ENCODE assay signal across 24 mouse cellular contexts in the genomic region with DNA sequence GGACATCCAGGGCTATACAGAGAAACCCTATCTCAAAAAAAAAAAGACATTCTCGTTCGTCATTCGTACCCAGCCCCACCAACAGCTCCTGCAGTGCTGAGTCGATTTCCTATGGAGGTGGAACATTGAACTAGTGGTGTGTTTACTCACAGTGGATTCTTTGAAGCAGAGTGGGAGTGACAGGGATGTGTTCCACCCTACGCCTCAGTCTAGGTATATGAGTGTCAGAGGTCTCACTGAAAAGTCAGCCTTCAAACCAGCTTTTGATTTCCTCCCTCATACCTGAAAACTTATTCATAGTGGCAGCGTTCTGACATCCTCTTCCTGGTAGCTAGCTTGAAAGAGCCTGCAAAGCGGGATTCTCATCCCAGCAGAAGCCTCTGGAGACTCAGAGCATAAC. TPM values are rescaled to one million over a fixed set of nuclear protein-coding genes. Genes with fewer than 3 reads are reported as not detected.
DNase-seq lines count a peak whose midpoint lies in the region; ATAC-seq and TF ChIP-seq lines count a peak whose summit lies in the region.
"Had no signal": no experiment of that assay in that cellular context is flagged by ENCODE, and none has a peak within 500 bp of the region (broad histone marks: within the 10 kb centered on the region; RNA-seq: fewer than 3 reads in every experiment).

No protein-coding gene starts in this region.

- no peak for DNase-seq in liver, embryonic 13.5 days
- DNase-seq in liver (no peak), adipocyte (ENCODE audit: low spot score) (no peak)
- DNase-seq in brain, embryonic 14.5 days (ENCODE audit: low read depth) = peak; percentile 2
- DNase-seq in stomach, postnatal 0 days (ENCODE audit: low spot score) = no peak
- DNase-seq in retina, embryonic 14.5 days (ENCODE audit: low spot score) = no peak
- DNase-seq: adrenal gland, adult 8-10 months; adrenal gland, postnatal 36 days; cerebellum, adult 11-12 months; cerebellum, adult 9-11 months; cerebellum, postnatal 36 days; gastrocnemius, adult 2 months; gastrocnemius, postnatal 25 days; heart, postnatal 10 days; heart, postnatal 4 days had no signal

- ATAC-seq in liver, embryonic 13.5 days (ENCODE audit: low read depth) = peak; percentile 43; the same call in 1 of the 2 replicates
- ATAC-seq in stomach, postnatal 0 days (ENCODE audit: low FRiP score, low TSS enrichment) = peak; percentile 87
- ATAC-seq: activated CD4-positive, CD25-positive, alpha-beta regulatory T cell, adult 4 months; forebrain, embryonic 14.5 days; hindbrain, embryonic 16.5 days; inflammation-experienced regulatory T-cells, adult 6 months had no signal

- peaks cover 18% of the 10 kb centered on the region for H3K36me3 ChIP-seq in liver, embryonic 13.5 days
- peaks cover 9% of the 10 kb centered on the region for H3K36me3 ChIP-seq in ES-Bruce4 (ENCODE audit: control insufficient read depth, insufficient read depth, low read length, poor library complexity, severe bottlenecking)
- H3K36me3 ChIP-seq in stomach, postnatal 0 days (ENCODE audit: control insufficient read depth, insufficient read depth, low read length) = no peaks in the 10 kb centered on the region

- no peak overlapping the region for H3K4me2 ChIP-seq in liver, embryonic 13.5 days
- no peak overlapping the region for H3K4me2 ChIP-seq in stomach, postnatal 0 days (replicated peaks; ENCODE audit: low read depth)
- H3K4me2 ChIP-seq: hindbrain, embryonic 12.5 days had no signal

- no peak for TF ChIP-seq CTCF in ES-Bruce4 (IDR thresholded peaks at IDR 0.05; ENCODE audit: low read depth, low read length)
- no peak for TF ChIP-seq CTCF in brain, embryonic 14.5 days (IDR thresholded peaks at IDR 0.05; ENCODE audit: borderline replicate concordance, extremely low read depth, insufficient read depth, insufficient read length)
- TF ChIP-seq CTCF in stomach, postnatal 0 days (IDR thresholded peaks at IDR 0.05; ENCODE audit: low read depth) = no peak

- H3K27ac ChIP-seq in liver, embryonic 13.5 days = peak overlapping the region; percentile 61
- H3K27ac ChIP-seq in ES-Bruce4 (ENCODE audit: insufficient read depth, low read length) = peak overlapping the region; percentile 61
- H3K27ac ChIP-seq in stomach, postnatal 0 days (replicated peaks) = peak overlapping the region; percentile 45; the same call in 1 of the 2 replicates
- H3K27ac ChIP-seq: embryonic facial prominence, embryonic 10.5 days; gastrocnemius, adult 2 months; heart, embryonic 10.5 days; hindbrain, embryonic 12.5 days had no signal

- H3K9ac ChIP-seq in liver, embryonic 13.5 days = no peak overlapping the region
- no peak overlapping the region for H3K9ac ChIP-seq in ES-Bruce4 (ENCODE audit: low read depth, poor library complexity, severe bottlenecking)
- H3K9ac ChIP-seq in stomach, postnatal 0 days (ENCODE audit: low read length) = no peak overlapping the region
- H3K9ac ChIP-seq: hindbrain, embryonic 12.5 days had no signal

- peaks cover 58% of the 10 kb centered on the region for H3K4me1 ChIP-seq in liver, embryonic 13.5 days (replicated peaks)
- peaks cover 4% of the 10 kb centered on the region for H3K4me1 ChIP-seq in ES-Bruce4 (ENCODE audit: control insufficient read depth, insufficient read depth, low read length)
- no peaks in the 10 kb centered on the region for H3K4me1 ChIP-seq in stomach, postnatal 0 days (replicated peaks; ENCODE audit: control insufficient read depth, insufficient read depth)
- H3K4me1 ChIP-seq: embryonic facial prominence, embryonic 10.5 days; heart, embryonic 10.5 days; hindbrain, embryonic 12.5 days had no signal

- H3K9me3 ChIP-seq in liver, embryonic 13.5 days (replicated peaks) = no peaks in the 10 kb centered on the region
- H3K9me3 ChIP-seq in ES-Bruce4 (replicated peaks; ENCODE audit: control insufficient read depth, insufficient read depth, low read length, poor library complexity, severe bottlenecking) = no peaks in the 10 kb centered on the region
- no peaks in the 10 kb centered on the region for H3K9me3 ChIP-seq in stomach, postnatal 0 days (ENCODE audit: control insufficient read depth, low read length)
- H3K9me3 ChIP-seq: embryonic facial prominence, embryonic 10.5 days; heart, embryonic 10.5 days; hindbrain, embryonic 12.5 days had no signal

- TF ChIP-seq POLR2A in ES-Bruce4 (IDR thresholded peaks at IDR 0.05; ENCODE audit: insufficient read depth, low read length) = no peak
- no peak for TF ChIP-seq POLR2A in brain, embryonic 14.5 days (IDR thresholded peaks at IDR 0.05; ENCODE audit: borderline replicate concordance, extremely low read depth, insufficient read depth, insufficient read length, poor library complexity, severe bottlenecking)

- WGBS in liver, embryonic 13.5 days (ENCODE audit: insufficient replicate concordance) = 76% methylated on average over 7 of the region's 7 CpGs
- 61% methylated on average over 7 of the region's 7 CpGs for WGBS in stomach, postnatal 0 days

- no peaks in the 10 kb centered on the region for H3K27me3 ChIP-seq in liver, embryonic 13.5 days
- H3K27me3 ChIP-seq in ES-Bruce4 (ENCODE audit: control insufficient read depth, insufficient read depth, low read length, poor library complexity, severe bottlenecking) = no peaks in the 10 kb centered on the region
- no peaks in the 10 kb centered on the region for H3K27me3 ChIP-seq in stomach, postnatal 0 days (ENCODE audit: control insufficient read depth, insufficient read depth, low read length)
- H3K27me3 ChIP-seq: CH12.LX; hindbrain, embryonic 12.5 days had no signal

- no peak for TF ChIP-seq EP300 in ES-Bruce4 (IDR thresholded peaks at IDR 0.05; ENCODE audit: insufficient read depth, low read depth, low read length)
- TF ChIP-seq EP300 in stomach, postnatal 0 days (optimal IDR thresholded peaks at IDR 0.05) = no peak

- H3K4me3 ChIP-seq in liver, embryonic 13.5 days (replicated peaks) = no peak overlapping the region
- H3K4me3 ChIP-seq in ES-Bruce4 (ENCODE audit: low read depth, low read length) = no peak overlapping the region
- no peak overlapping the region for H3K4me3 ChIP-seq in stomach, postnatal 0 days (ENCODE audit: low read depth, low read length)
- H3K4me3 ChIP-seq: embryonic facial prominence, embryonic 10.5 days; gastrocnemius, adult 2 months; heart, embryonic 10.5 days; hindbrain, embryonic 12.5 days had no signal

RNA-seq across cellular contexts. Expression of gene Vkorc1l1, which starts 26.6 kb away (rescaled TPM):
- polyA plus RNA-seq in liver, embryonic 13.5 days (2015; fragmentation: Nextera tagmentation; extraction: Ambion mirVana) = 22.9 and 29.4 TPM in 2 replicates
- 72.6 and 73.3 TPM in 2 replicates for polyA plus RNA-seq in ES-Bruce4 (2011; ENCODE audit: insufficient read depth, insufficient read length, low read depth, missing spikeins)
- polyA plus RNA-seq in brain, embryonic 14.5 days (2012; rRNA removed) = 40.5 and 51.2 TPM in 2 replicates
- 24.1 TPM in 2 replicates for polyA plus RNA-seq in stomach, postnatal 0 days (2015; fragmentation: Nextera tagmentation; extraction: Ambion mirVana)

RNA-seq across cellular contexts. Expression of gene Gusb, which starts 34.4 kb away (rescaled TPM):
- 42.0 and 47.9 TPM in 2 replicates for polyA plus RNA-seq in liver, embryonic 13.5 days (2015; fragmentation: Nextera tagmentation; extraction: Ambion mirVana)
- 11.5 and 13.3 TPM in 2 replicates for polyA plus RNA-seq in ES-Bruce4 (2011; ENCODE audit: insufficient read depth, insufficient read length, low read depth, missing spikeins)
- 16.3 and 22.5 TPM in 2 replicates for polyA plus RNA-seq in brain, embryonic 14.5 days (2012; rRNA removed)
- polyA plus RNA-seq in stomach, postnatal 0 days (2015; fragmentation: Nextera tagmentation; extraction: Ambion mirVana) = 32.0 and 33.9 TPM in 2 replicates
